Mouse (Mus musculus): ENCODE results near the gene Stk38l. TPM values are rescaled to one million over a fixed set of nuclear protein-coding genes. Genes with fewer than 3 reads are reported as not detected.

The Stk38l gene
- polyA plus RNA-seq, 1 experiment = 7.8 TPM

- DNase-seq (ENCODE audit: low read depth) = no peak
- TF ChIP-seq POLR2A (IDR thresholded peaks at IDR 0.05; ENCODE audit: borderline replicate concordance, extremely low read depth, insufficient read depth, insufficient read length, poor library complexity, severe bottlenecking) (no peak), CTCF (IDR thresholded peaks at IDR 0.05; ENCODE audit: borderline replicate concordance, extremely low read depth, insufficient read depth, insufficient read length) (no peak)
Observed at GRCm38 (mm10) chr6:146776610-146777389, 52.0 kb downstream of the Stk38l start.

GRCm38 (mm10) chr6:146778055-146778454, 53.3 kb downstream of the Stk38l start:
- no peak for TF ChIP-seq POLR2A (IDR thresholded peaks at IDR 0.05; ENCODE audit: borderline replicate concordance, extremely low read depth, insufficient read depth, insufficient read length, poor library complexity, severe bottlenecking)
- no peak for TF ChIP-seq CTCF (IDR thresholded peaks at IDR 0.05; ENCODE audit: borderline replicate concordance, extremely low read depth, insufficient read depth, insufficient read length)
- no peak for DNase-seq (ENCODE audit: low read depth)

- no peak for DNase-seq (ENCODE audit: low read depth)
Observed at GRCm38 (mm10) chr6:146781566-146781965, 56.8 kb downstream of the Stk38l start.

GRCm38 (mm10) chr6:146793527-146793926, 68.7 kb downstream of the Stk38l start:
- no peak for DNase-seq (ENCODE audit: low read depth)
- no peak for TF ChIP-seq CTCF (IDR thresholded peaks at IDR 0.05; ENCODE audit: borderline replicate concordance, extremely low read depth, insufficient read depth, insufficient read length)

More at GRCm38 (mm10) chr6:146781566-146781965, 56.8 kb downstream of the Stk38l start:
- TF ChIP-seq POLR2A (IDR thresholded peaks at IDR 0.05; ENCODE audit: borderline replicate concordance, extremely low read depth, insufficient read depth, insufficient read length, poor library complexity, severe bottlenecking) (no peak), CTCF (IDR thresholded peaks at IDR 0.05; ENCODE audit: borderline replicate concordance, extremely low read depth, insufficient read depth, insufficient read length) (no peak)

- DNase-seq (ENCODE audit: low read depth) = no peak
Observed at GRCm38 (mm10) chr6:146795166-146795923, 70.5 kb downstream of the Stk38l start.

GRCm38 (mm10) chr6:146795924-146796545, 71.2 kb downstream of the Stk38l start, which contains the start of gene Arntl2:
Gene Arntl2, plus strand, starts transcription at chr6:146796055.
- TF ChIP-seq POLR2A (IDR thresholded peaks at IDR 0.05; ENCODE audit: borderline replicate concordance, extremely low read depth, insufficient read depth, insufficient read length, poor library complexity, severe bottlenecking) (0 out of 2 replicates have a peak, but pooled peaks have one; percentile 40), CTCF (IDR thresholded peaks at IDR 0.05; ENCODE audit: borderline replicate concordance, extremely low read depth, insufficient read depth, insufficient read length) (no peak)
- peak; percentile 83 for DNase-seq (ENCODE audit: low read depth)

More at GRCm38 (mm10) chr6:146795166-146795923, 70.5 kb downstream of the Stk38l start:
- no peak for TF ChIP-seq POLR2A (IDR thresholded peaks at IDR 0.05; ENCODE audit: borderline replicate concordance, extremely low read depth, insufficient read depth, insufficient read length, poor library complexity, severe bottlenecking)
- TF ChIP-seq CTCF (IDR thresholded peaks at IDR 0.05; ENCODE audit: borderline replicate concordance, extremely low read depth, insufficient read depth, insufficient read length) = no peak

- DNase-seq (ENCODE audit: low read depth) = no peak
- TF ChIP-seq CTCF (IDR thresholded peaks at IDR 0.05; ENCODE audit: borderline replicate concordance, extremely low read depth, insufficient read depth, insufficient read length) = no peak
- no peak for TF ChIP-seq POLR2A (IDR thresholded peaks at IDR 0.05; ENCODE audit: borderline replicate concordance, extremely low read depth, insufficient read depth, insufficient read length, poor library complexity, severe bottlenecking)
Observed at GRCm38 (mm10) chr6:146797446-146797845, 72.7 kb downstream of the Stk38l start.

GRCm38 (mm10) chr6:146809991-146810390, 85.2 kb downstream of the Stk38l start:
- TF ChIP-seq CTCF (IDR thresholded peaks at IDR 0.05; ENCODE audit: borderline replicate concordance, extremely low read depth, insufficient read depth, insufficient read length) (no peak), POLR2A (IDR thresholded peaks at IDR 0.05; ENCODE audit: borderline replicate concordance, extremely low read depth, insufficient read depth, insufficient read length, poor library complexity, severe bottlenecking) (no peak)
- DNase-seq (ENCODE audit: low read depth) = no peak

GRCm38 (mm10) chr6:146813007-146813406, 88.2 kb downstream of the Stk38l start:
- TF ChIP-seq POLR2A (IDR thresholded peaks at IDR 0.05; ENCODE audit: borderline replicate concordance, extremely low read depth, insufficient read depth, insufficient read length, poor library complexity, severe bottlenecking) (no peak), CTCF (IDR thresholded peaks at IDR 0.05; ENCODE audit: borderline replicate concordance, extremely low read depth, insufficient read depth, insufficient read length) (no peak)
- no peak for DNase-seq (ENCODE audit: low read depth)

GRCm38 (mm10) chr6:146820177-146820965, 95.6 kb downstream of the Stk38l start:
- DNase-seq (ENCODE audit: low read depth) = no peak
- TF ChIP-seq CTCF (IDR thresholded peaks at IDR 0.05; ENCODE audit: borderline replicate concordance, extremely low read depth, insufficient read depth, insufficient read length) (no peak), POLR2A (IDR thresholded peaks at IDR 0.05; ENCODE audit: borderline replicate concordance, extremely low read depth, insufficient read depth, insufficient read length, poor library complexity, severe bottlenecking) (no peak)

Data from brain, embryonic 14.5 days (tissue).